Mouse (Mus musculus): ENCODE results near the gene Sppl2b. TPM values are rescaled to one million over a fixed set of nuclear protein-coding genes. Genes with fewer than 3 reads are reported as not detected.
A peak's percentile ranks its signal among the peaks of the same experiment; 100 is the strongest.
"Not testable (repeated sequence)": the region's sequence is repeated elsewhere in the genome, so short reads cannot be mapped to it uniquely, and the experiment has no call there.

The Sppl2b gene
- 10 to 100 TPM; 28.1 to 45.3 (median 36.1) TPM for total RNA-seq (2022)

- peak; percentile 94 for DNase-seq
Measured at GRCm38 (mm10) chr10:80854913-80855748, at the start of gene Sppl2b, which contains the start of gene Lsm7. Gene Sppl2b (plus strand): TSS chr10:80855275. Gene Lsm7 (minus strand): TSS chr10:80855209.

DNA sequence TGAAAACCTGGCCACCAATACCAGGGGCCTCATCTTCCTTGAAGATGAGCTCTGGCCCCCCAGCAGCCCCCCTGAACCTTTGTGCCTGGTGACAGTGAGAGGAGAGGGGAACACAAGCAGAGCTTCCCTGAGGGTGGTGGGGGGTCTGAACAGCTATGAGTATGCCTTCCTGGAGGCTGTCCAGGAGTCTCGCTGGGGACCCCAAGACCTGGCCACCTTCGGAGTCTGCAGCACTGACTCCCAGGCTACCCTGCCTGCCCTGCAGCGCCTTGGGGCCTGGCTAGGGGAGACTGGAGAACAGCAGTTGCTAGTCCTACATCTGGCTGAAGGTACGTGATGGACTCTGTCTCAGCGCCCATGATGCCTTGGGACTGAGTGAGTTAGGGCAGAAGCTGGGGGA is 49.8 kb upstream of the Sppl2b start:
- no peak for DNase-seq

DNA sequence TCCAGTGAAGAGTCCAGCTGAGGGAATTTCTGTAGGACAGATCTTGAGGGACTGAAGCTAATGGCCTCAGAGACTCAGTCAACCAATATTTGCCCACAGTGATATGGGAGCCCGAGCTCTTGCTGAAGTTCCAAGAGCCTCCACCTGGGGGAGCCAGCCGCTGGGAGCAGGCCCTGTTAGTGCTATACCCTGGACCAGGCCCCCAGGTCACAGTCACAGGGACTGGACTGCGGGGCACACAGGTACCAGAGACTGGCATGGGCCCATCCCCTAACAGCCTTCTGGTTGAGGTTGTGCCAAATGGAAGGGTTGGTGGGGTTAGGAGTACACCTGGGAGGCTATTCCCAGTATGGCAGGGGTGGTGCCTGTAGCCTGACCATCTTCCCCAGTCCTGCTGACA is 49.1 kb upstream of the Sppl2b start:
- no peak for DNase-seq

DNA sequence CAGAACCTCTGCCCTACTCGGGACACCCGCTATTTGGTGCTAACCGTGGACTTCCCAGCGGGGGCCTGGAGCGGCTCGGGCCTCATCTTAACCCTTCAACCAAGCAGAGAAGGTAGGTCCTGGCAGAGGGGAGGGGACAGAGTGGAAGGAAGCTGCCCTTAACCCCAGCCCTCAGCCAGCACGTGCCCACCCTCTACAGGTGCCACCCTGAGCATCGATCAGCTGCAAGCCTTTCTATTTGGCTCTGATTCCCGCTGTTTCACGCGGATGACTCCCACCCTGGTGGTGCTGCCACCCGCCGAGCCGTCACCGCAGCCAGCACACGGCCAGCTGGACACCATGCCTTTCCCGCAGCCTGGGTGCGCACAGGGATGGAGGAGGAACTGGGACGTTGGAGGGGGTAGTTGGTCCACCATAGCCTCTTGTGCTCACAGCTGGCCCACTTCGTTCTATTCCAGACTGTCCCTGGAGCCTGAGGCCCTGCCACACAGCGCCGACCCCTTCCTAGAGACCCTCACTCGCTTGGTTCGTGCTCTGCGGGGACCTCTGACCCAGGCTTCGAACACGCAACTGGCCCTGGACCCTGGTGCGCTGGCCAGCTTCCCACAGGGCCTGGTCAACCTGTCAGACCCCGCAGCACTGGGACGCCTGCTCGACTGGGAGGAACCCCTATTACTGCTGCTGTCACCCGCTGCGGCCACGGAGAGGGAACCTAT is 48.6 kb upstream of the Sppl2b start:
- no peak for DNase-seq

DNA sequence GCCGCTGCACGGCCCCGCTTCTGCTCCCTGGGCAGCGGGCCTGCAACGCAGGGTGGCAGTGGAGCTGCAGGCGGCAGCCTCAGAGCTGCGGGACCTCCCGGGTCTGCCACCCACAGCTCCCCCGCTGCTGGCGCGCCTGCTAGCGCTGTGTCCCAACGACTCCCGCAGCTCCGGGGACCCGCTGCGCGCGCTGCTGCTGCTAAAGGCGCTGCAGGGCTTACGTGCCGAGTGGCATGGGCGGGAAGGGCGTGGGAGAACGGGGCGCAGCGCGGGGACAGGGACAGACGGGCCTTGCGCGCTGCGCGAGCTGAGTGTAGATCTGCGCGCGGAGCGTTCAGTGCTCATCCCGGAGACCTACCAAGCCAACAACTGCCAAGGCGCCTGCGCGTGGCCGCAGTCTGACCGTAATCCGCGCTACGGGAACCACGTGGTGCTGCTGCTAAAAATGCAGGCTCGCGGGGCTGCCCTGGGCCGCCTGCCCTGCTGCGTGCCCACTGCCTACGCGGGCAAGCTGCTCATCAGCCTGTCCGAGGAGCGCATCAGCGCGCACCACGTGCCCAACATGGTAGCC is 47.9 kb upstream of the Sppl2b start:
- DNase-seq, result no peak

DNA sequence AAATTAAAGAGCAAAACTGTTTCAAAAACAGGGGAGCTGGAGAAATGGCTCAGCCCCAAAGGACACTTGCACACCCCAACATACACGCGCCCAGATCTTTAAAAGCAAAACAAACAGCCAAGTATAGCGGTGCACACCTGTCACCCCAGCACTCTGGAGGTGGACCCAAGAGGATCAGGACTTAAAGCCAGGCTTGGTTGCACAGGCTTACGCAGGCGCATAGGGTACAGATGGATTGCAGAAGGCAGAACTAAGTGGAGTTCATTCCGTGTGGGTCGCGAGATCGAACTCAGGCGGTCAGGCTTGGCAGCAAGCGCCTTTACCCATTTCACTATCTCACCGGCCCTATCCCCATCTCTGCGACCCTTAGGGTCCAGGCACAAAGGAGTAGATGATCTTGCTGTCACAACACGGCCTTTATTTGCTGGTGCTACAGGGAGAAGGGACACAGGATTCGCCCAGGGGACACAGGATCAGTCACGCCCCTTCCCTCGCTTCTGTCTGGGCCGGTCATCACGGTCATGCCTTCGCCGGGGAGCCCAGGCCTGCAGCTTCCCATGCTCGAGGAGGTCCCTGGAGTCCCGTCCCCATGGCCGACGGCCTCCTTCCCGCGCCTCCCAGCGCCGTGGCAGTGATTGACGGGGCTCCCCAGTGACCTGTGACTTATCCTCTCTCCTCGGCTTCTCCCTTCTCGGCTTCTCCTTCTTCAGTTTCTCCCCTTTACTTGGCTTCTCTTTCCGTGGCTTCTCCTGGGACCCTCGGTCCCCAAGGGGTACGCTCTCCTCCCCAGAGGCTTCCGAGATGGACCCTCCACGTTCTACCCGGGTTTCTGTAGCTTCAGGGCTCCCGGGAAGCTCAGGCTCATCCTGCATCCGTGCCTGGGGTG is 46.7 kb upstream of the Sppl2b start:
- DNase-seq, result no peak

DNA sequence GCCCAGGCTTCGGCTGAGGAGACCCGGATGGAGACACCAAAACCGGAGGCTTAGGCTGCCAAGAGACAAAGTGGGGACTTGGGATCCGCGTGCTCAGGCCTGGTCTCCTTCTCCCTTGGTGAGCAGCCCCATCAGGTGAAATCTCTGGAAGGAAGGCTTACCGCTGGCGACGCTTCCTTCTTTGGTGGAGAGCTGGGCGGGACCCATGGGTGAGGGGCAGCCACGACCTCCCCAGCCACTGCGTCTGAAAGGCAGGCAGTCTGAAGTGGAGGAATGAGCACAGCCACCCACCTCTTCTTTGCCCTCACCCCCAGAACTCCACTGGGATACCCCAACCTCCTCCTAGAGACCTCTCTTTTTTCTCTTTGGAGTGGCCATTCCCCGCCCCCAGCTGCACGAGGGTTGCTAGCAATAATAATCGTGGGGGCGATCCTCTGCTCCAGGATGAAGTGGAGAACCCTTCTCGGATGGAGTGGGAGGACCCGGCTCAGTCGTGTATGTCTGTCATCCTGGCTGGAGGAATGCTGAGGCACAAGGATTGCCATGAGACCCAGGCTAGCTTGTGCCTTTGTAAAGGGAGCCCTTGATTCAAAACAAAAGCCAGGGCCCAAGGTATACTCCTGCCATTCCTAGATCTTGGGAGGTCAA is 46.0 kb upstream of the Sppl2b start:
- no peak for DNase-seq

DNA sequence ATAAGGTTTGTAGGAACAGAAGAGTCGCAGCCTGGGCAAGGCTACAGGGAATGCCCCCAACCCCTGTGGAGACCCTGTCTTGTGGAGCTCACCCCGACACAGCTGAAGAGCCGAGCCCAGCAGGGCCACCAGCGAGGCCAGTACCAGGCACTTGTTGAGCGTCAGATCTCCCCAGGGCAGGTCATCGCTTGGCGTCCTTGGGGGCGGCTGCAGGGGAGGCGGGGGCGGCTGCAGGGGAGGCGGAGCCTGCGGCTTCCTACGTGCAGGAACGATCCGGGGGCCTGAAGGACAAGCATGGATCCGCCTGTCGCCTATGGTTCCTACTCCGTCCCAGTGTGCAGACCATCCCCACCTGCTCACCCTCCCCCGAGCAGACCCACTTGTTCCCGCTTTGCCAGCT is 45.0 kb upstream of the Sppl2b start:
- DNase-seq, result no peak

DNA sequence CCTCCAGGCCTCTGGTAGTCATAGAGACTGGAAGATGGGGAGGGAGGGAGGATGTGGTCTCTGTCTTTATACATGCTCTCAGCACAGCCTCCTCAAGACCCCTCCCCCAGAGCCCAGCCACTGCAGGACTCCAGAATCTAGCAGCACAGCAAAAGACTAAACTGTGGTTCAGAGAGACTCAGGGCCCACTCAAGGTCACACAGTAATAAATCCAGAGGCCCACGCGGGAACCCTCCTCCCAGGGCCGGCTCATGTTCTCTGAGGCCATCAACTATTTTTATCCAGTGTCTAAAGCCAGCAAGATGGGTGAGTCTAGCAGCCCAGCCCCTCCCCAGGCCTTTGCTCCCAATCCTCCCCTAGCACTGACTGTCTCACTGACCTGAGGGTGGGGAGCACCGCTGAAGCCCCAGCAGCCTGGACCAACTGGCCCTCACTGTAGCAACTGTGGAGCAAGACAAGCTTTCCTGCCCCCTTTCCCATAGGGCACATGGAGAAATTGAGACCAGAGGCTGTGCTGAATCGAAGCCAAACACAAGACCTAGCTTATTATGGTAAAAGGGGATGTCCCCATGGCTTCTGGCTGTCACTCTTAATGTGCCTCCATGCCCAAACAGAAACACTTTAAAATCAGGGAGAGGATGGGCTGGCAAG is 42.6 kb upstream of the Sppl2b start:
- DNase-seq, result no peak

DNA sequence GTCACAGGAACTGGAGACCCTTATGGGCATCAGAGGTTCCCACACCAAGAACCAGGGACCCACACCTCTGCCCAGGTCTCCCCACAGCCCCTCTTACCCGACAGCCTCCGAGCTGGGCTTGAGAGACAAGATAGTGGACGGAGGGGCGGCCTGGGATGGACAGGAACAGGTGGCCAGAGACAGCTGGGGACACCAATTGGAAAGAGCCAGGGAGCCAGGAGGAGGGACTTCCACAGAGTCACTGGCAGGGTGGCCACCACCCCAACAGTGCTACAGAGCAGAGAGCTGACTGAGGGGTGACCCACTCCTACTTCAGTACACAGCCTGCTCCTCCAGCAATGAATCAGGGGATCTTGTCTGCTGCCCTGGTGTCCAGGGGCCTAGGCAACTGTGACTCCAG is 41.7 kb upstream of the Sppl2b start, which contains the start of gene Jsrp1:
Gene Jsrp1, minus strand, starts transcription at position 133 of the 400 bp plus-strand sequence.
- DNase-seq, result no peak

DNA sequence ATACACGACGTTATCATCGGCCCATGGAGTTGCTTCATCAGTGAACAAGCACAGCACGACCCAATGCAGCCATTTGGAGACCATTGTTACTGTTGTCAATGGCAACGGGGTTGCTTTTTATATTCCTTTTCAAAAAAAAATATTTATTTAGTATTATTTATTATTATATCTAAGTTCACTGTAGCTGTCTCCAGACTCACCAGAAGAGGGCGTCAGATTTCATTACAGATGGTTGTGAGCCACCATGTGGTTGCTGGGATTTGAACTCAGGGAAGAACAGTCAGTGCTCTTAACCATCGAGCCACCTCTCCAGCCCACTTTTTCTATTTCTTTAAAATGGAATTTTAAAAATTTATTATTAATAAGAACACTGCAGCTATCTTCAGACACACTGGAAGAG is 40.3 kb upstream of the Sppl2b start:
- no peak for DNase-seq

DNA sequence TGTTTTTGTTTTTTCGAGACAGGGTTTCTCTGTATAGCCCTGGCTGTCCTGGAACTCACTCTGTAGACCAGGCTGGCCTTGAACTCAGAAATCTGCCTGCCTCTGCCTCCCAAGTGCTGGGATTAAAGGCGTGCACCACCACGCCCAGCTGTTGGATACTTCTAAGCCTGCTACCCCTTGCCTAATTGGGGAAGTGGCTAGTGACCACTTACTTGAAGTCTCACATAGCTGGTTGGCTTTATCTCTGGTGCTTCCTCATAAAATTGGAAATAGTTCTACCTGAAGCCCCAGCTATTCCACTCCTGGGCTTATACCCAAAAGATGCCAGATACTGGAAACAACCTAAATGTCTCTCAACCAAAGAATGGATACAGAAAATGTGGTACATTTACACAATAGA is 38.8 kb upstream of the Sppl2b start:
- not testable (repeated sequence) for DNase-seq

- no peak for DNase-seq
Measured at GRCm38 (mm10) chr10:80817164-80817563, 37.9 kb upstream of the Sppl2b start.

DNA sequence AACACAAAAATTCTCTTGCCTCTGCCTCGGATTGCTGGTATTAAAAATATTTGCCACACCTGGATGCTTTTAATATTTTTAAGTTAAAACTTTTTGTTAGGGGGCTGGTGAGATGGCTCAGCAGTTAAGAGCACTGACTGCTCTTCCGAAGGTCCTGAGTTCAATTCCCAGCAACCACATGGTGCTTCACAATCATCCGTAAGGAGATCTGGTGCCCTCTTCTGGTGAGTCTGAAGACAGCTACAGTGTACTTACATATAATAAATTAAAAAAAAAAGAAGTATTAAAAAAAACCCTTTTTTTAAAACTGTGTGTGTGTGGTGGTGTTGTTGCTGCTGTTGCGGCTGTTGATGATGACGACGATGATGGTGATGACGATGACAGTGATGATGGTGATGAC is 37.1 kb upstream of the Sppl2b start:
- DNase-seq, result not testable (repeated sequence)

GRCm38 (mm10) chr10:80818599-80819281 is 36.3 kb upstream of the Sppl2b start:
- no peak for DNase-seq

GRCm38 (mm10) chr10:80819406-80819805 is 35.7 kb upstream of the Sppl2b start:
- no peak for DNase-seq

DNA sequence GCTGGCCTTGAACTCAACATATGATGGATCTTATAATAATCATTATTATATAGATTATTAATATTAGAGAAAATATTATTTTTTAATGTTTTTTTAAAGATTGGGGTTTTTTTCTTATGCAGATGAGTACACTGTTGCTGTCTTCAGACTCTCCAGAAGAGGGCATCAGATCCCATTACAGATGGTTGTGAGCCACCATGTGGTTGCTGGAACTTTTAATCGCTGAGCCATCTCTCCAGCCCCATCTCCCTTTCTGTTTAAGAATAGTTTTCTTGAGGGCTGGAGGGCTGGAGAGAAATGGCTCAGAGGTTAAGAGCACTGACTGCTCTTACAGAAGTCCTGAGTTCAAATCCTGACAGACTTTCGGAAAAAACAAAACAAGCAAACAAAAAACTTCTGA is 33.1 kb upstream of the Sppl2b start:
- no peak for DNase-seq

- no peak for DNase-seq
Measured at GRCm38 (mm10) chr10:80822528-80822927, 32.5 kb upstream of the Sppl2b start.

- DNase-seq, result no peak
Measured at GRCm38 (mm10) chr10:80823316-80823715, 31.8 kb upstream of the Sppl2b start.

DNA sequence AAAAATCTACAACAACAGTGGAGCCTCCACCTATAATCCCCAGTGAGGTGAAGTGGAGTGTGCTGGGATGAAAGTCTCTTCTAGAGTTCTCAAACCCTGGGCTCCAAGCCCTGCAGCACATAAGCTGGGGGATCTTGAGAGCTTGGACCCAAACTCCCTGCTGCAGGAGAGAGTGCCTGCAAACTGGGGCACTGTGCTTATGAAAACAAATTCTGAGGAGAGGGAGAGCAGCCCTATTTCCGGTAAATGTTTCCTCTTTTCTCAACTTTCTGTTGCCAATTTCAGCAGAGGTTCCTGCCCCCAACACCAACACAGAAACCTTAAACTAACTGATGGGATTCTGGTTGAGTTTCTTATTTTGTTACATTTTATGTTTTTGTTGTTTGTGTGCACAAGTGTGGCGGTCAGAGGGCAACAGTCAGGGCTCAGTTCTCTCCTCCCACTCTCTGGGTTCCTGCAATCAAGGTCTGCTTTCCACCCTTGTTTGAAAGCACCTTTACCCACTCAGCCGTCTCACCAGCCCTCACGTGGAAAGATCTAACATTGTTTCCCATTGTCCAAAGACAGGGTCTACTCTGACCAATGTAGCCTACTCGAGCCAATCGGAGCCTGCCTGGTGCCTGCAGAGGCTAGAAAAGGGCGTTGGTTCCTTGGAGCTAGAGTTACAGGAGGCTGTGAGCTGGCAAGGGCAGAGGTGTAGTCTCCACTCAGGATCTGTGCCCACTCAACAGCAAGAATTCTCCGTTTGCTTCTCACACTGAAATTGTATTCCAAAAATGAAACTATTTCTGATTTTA is 31.0 kb upstream of the Sppl2b start:
- no peak for DNase-seq

Data from adrenal gland, adult 8-10 months (tissue).